Mouse (Mus musculus) embryonic facial prominence, embryonic 14.5 days (tissue): ENCODE measurements around the gene Cyp2d10. TPM values are rescaled to one million over a fixed set of nuclear protein-coding genes. Genes with fewer than 3 reads are reported as not detected.

Experiments used
- ATAC-seq: fragments of 200-750 bp; cut with Nextera tagmentation; 2 replicates; pipeline ENCODE4 v1.8.0; 2017; ENCODE audit warnings: low read depth, moderate number of reproducible peaks, moderate TSS enrichment
- DNase-seq: peaks from one replicate; pipeline ENCODE4 v3.0.0-alpha.2; 2015; ENCODE audit warnings: low spot score
- H3K27ac ChIP-seq: fragments of 300-500 bp; sonication (generic); replicated peaks from 2 replicates; pipeline ENCODE4 v1.5.1; 2014; ENCODE audit warnings: low read depth, mild to moderate bottlenecking, low read length, moderate library complexity
- H3K27me3 ChIP-seq: fragments of 300-500 bp; sonication (generic); replicated peaks from 2 replicates; pipeline ENCODE4 v1.6.1; 2014; ENCODE audit warnings: low read length; ENCODE audit not compliant: control insufficient read depth, insufficient read depth
- H3K36me3 ChIP-seq: fragments of 300-500 bp; sonication (generic); 2 replicates; pipeline ENCODE4 v1.6.1; 2014; ENCODE audit warnings: low read length, mixed read lengths; ENCODE audit not compliant: control insufficient read depth, insufficient read depth
- H3K4me1 ChIP-seq: fragments of 300-500 bp; sonication (generic); 2 replicates; pipeline ENCODE4 v1.6.1; 2014; ENCODE audit warnings: antibody characterized with exemption, low read length; ENCODE audit not compliant: control insufficient read depth, insufficient read depth
- H3K4me2 ChIP-seq: fragments of 300-500 bp; sonication (generic); 2 replicates; pipeline ENCODE4 v1.6.1; 2014; ENCODE audit warnings: low read depth, mild to moderate bottlenecking, low read length, moderate library complexity, mixed read lengths
- H3K4me3 ChIP-seq: fragments of 300-500 bp; sonication (generic); 2 replicates; pipeline ENCODE4 v1.5.1; 2014; ENCODE audit warnings: low read depth, mild to moderate bottlenecking, low read length
- H3K9ac ChIP-seq: fragments of 300-500 bp; sonication (generic); 2 replicates; pipeline ENCODE4 v1.6.1; 2014; ENCODE audit warnings: low read depth, mild to moderate bottlenecking, low read length, moderate library complexity, mixed read lengths
- H3K9me3 ChIP-seq: fragments of 300-500 bp; sonication (generic); 2 replicates; pipeline ENCODE4 v1.6.1; 2016; ENCODE audit warnings: low read length; ENCODE audit not compliant: control insufficient read depth
- WGBS: fragments of 180-500 bp; shearing (Covaris S2); extraction: QIAGEN DNeasy Blood & Tissue Kit; methylation state at CpG from one replicate; pipeline ENCODE4 v1.1.7; 2014; 5-methylcytosine and 5-hydroxymethylcytosine counted together
- polyA plus RNA-seq: library from polyadenylated mRNA; unstranded; fragments of >200 nt; fragmentation: Nextera tagmentation; extraction: Ambion mirVana; gene quantifications from 2 replicates; pipeline ENCODE4 v1.2.1, GENCODE M21; 2014

The Cyp2d10 gene
- polyA plus RNA-seq, 1 experiment from 2014 or later = not detected

- Histone ChIP-seq H3K9me3 (no peaks in the 10 kb centered on the region), H3K4me1 (peaks cover 14% of the 10 kb centered on the region), H3K4me2 (no peak overlapping the region), H3K9ac (no peak overlapping the region), H3K4me3 (no peak overlapping the region), H3K27ac (no peak overlapping the region), H3K27me3 (no peaks in the 10 kb centered on the region), H3K36me3 (no peaks in the 10 kb centered on the region)
- 87% methylated on average over 2 of the region's 2 CpGs for WGBS
- ATAC-seq (no peak), DNase-seq (no peak)
These were observed 24.6 kb downstream of the Cyp2d10 start for GRCm38 (mm10) chr15:82382441-82382840.

- Histone ChIP-seq H3K27ac (no peak overlapping the region), H3K36me3 (no peaks in the 10 kb centered on the region), H3K9me3 (no peaks in the 10 kb centered on the region), H3K9ac (peak overlapping the region; percentile 72), H3K27me3 (no peaks in the 10 kb centered on the region), H3K4me2 (peak overlapping the region; percentile 69), H3K4me3 (peak overlapping the region; percentile 50), H3K4me1 (peaks cover 22% of the 10 kb centered on the region)
- ATAC-seq (no peak), DNase-seq (no peak)
- WGBS = 30% methylated on average over 7 of the region's 7 CpGs
These were observed 26.3 kb downstream of the Cyp2d10 start for GRCm38 (mm10) chr15:82380714-82381062.

GRCm38 (mm10) chr15:82379871-82380713, 26.9 kb downstream of the Cyp2d10 start, which contains the start of gene Cyp2d22:
Cyp2d22 (minus strand) TSS chr15:82380260.
- Histone ChIP-seq H3K4me3 (peak within 1 kb of the TSS; percentile 50), H3K36me3 (no peaks in the 10 kb centered on the region), H3K9ac (peak within 1 kb of the TSS; percentile 72), H3K4me1 (peaks cover 22% of the 10 kb centered on the region), H3K4me2 (peak within 1 kb of the TSS; percentile 69), H3K9me3 (no peaks in the 10 kb centered on the region), H3K27ac (peak within 1 kb of the TSS; percentile 84), H3K27me3 (no peaks in the 10 kb centered on the region)
- WGBS = 2% methylated on average over 17 of the region's 24 CpGs
- ATAC-seq = peak; percentile 82
- DNase-seq = peak; percentile 85

GRCm38 (mm10) chr15:82379511-82379870, 27.5 kb downstream of the Cyp2d10 start:
- no peaks in the 10 kb centered on the region for H3K36me3 ChIP-seq
- WGBS = 23% methylated on average over 7 of the region's 7 CpGs
- DNase-seq = no peak
- peak overlapping the region; percentile 72 for H3K9ac ChIP-seq
- no peaks in the 10 kb centered on the region for H3K9me3 ChIP-seq
- no peak for ATAC-seq
- H3K4me3 ChIP-seq = peak overlapping the region; percentile 50
- no peaks in the 10 kb centered on the region for H3K27me3 ChIP-seq
- H3K4me1 ChIP-seq = peaks cover 22% of the 10 kb centered on the region
- H3K4me2 ChIP-seq = peak overlapping the region; percentile 69
- peak overlapping the region; percentile 84 for H3K27ac ChIP-seq

- 48% methylated on average over 15 of the region's 15 CpGs for WGBS
- no peak overlapping the region for H3K4me3 ChIP-seq
- peak overlapping the region; percentile 23; the same call in 1 of the 2 replicates for H3K27ac ChIP-seq
- peaks cover 22% of the 10 kb centered on the region for H3K4me1 ChIP-seq
- no peak for ATAC-seq
- no peaks in the 10 kb centered on the region for H3K36me3 ChIP-seq
- no peak for DNase-seq
- H3K9me3 ChIP-seq = no peaks in the 10 kb centered on the region
- H3K4me2 ChIP-seq = peak overlapping the region; percentile 69; the same call in 1 of the 2 replicates
- H3K27me3 ChIP-seq = no peaks in the 10 kb centered on the region
- H3K9ac ChIP-seq = no peak overlapping the region
These were observed 28.5 kb downstream of the Cyp2d10 start for GRCm38 (mm10) chr15:82378261-82379180.

- 60% methylated on average over 5 of the region's 5 CpGs for WGBS
- DNase-seq = no peak
- Histone ChIP-seq H3K4me3 (no peak overlapping the region), H3K36me3 (no peaks in the 10 kb centered on the region), H3K9ac (no peak overlapping the region), H3K4me2 (no peak overlapping the region), H3K9me3 (no peaks in the 10 kb centered on the region), H3K27me3 (no peaks in the 10 kb centered on the region), H3K4me1 (peaks cover 22% of the 10 kb centered on the region), H3K27ac (no peak overlapping the region)
- ATAC-seq = no peak
These were observed 29.3 kb downstream of the Cyp2d10 start for GRCm38 (mm10) chr15:82377701-82378100.

- peak; percentile 73 for DNase-seq
- no peak overlapping the region for H3K4me3 ChIP-seq
- no peak for ATAC-seq
- no peaks in the 10 kb centered on the region for H3K27me3 ChIP-seq
- no peaks in the 10 kb centered on the region for H3K36me3 ChIP-seq
- WGBS = 52% methylated on average over 17 of the region's 17 CpGs
- peak overlapping the region; percentile 58; the same call in 1 of the 2 replicates for H3K27ac ChIP-seq
- H3K9me3 ChIP-seq = no peaks in the 10 kb centered on the region
- no peak overlapping the region for H3K9ac ChIP-seq
- H3K4me2 ChIP-seq = no peak overlapping the region
- H3K4me1 ChIP-seq = peaks cover 22% of the 10 kb centered on the region
These were observed 30.4 kb downstream of the Cyp2d10 start for GRCm38 (mm10) chr15:82376393-82377138.

- H3K9ac ChIP-seq = no peak overlapping the region
- no peaks in the 10 kb centered on the region for H3K36me3 ChIP-seq
- ATAC-seq (no peak), DNase-seq (no peak)
- H3K27ac ChIP-seq = no peak overlapping the region
- no peaks in the 10 kb centered on the region for H3K27me3 ChIP-seq
- no peak overlapping the region for H3K4me3 ChIP-seq
- peaks cover 22% of the 10 kb centered on the region for H3K4me1 ChIP-seq
- WGBS = 86% methylated on average over 9 of the region's 9 CpGs
- no peaks in the 10 kb centered on the region for H3K9me3 ChIP-seq
- no peak overlapping the region for H3K4me2 ChIP-seq
These were observed 31.1 kb downstream of the Cyp2d10 start for GRCm38 (mm10) chr15:82375855-82376254.
